Mouse (Mus musculus) lung, embryonic 15.5 days (tissue): ENCODE data around the gene Lcn12. TPM values are rescaled to one million over a fixed set of nuclear protein-coding genes. Genes with fewer than 3 reads are reported as not detected.

Source experiments
- ATAC-seq: fragments of 200-750 bp; cut with Nextera tagmentation; 2 replicates; pipeline ENCODE4 v1.8.0; 2017; ENCODE audit warnings: moderate number of reproducible peaks, borderline replicate concordance; ENCODE audit not compliant: low FRiP score, low TSS enrichment; ENCODE audit errors: extremely low read depth
- H3K27ac ChIP-seq: fragments of 300-500 bp; sonication (generic); 2 replicates; pipeline ENCODE4 v1.5.1; 2015; ENCODE audit warnings: moderate library complexity, mild to moderate bottlenecking, inconsistent platforms
- H3K27me3 ChIP-seq: fragments of 300-500 bp; sonication (generic); 2 replicates; pipeline ENCODE4 v1.6.1; 2015; ENCODE audit warnings: inconsistent platforms
- H3K36me3 ChIP-seq: fragments of 300-500 bp; sonication (generic); 2 replicates; pipeline ENCODE4 v1.6.1; 2015; ENCODE audit warnings: inconsistent platforms
- H3K4me1 ChIP-seq: fragments of 300-500 bp; sonication (generic); 2 replicates; pipeline ENCODE4 v1.6.1; 2015; ENCODE audit warnings: inconsistent platforms
- H3K4me2 ChIP-seq: fragments of 300-500 bp; sonication (generic); 2 replicates; pipeline ENCODE4 v1.6.1; 2015; ENCODE audit warnings: inconsistent platforms, mild to moderate bottlenecking, moderate library complexity
- H3K4me3 ChIP-seq: fragments of 300-500 bp; sonication (generic); 2 replicates; pipeline ENCODE4 v1.5.1; 2015; ENCODE audit warnings: mild to moderate bottlenecking, inconsistent platforms
- H3K9ac ChIP-seq: fragments of 300-500 bp; sonication (generic); 2 replicates; pipeline ENCODE4 v1.6.1; 2015; ENCODE audit warnings: inconsistent platforms
- H3K9me3 ChIP-seq: fragments of 300-500 bp; sonication (generic); 2 replicates; pipeline ENCODE4 v1.6.1; 2016; ENCODE audit warnings: inconsistent platforms
- WGBS: fragments of 180-500 bp; shearing (Covaris S2); methylation state at CpG from one replicate; pipeline ENCODE4 v1.1.7; 2015; 5-methylcytosine and 5-hydroxymethylcytosine counted together
- polyA plus RNA-seq: library from polyadenylated mRNA; unstranded; fragments of >200 nt; fragmentation: Nextera tagmentation; extraction: Ambion mirVana; gene quantifications from 2 replicates; pipeline ENCODE4 v1.2.1, GENCODE M21; 2015

Lcn12 gene
- not detected in 2 replicates for polyA plus RNA-seq

DNA sequence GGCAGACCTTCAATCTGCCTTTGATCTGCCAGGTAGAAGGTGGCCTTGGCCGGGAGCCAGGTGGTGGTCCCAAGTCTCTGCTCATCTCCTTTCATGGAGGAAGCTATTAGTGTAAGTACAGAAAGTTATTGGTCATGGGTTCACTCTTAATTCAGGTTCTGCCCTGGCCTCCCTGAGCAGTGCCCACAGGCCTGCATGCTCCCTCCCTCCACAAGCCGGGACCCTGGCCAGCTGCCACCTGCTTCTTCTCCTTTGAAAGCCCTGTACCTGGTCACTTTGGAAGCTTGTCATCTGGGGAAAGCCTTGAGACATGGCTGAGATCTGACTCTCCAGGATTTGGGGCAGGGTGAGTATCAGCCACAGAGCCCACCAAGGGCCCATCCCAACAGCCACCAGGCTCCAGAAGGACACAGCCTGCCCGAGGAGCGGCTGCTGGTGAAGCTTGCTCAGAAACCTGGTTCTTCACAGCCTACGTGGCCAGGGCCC lies at the start of gene Lcn12:
Lcn12 (minus strand) TSS at position 436 of the 486 bp plus-strand sequence.
- H3K36me3 ChIP-seq: no peaks in the 10 kb centered on the region
- 72% methylated on average over 5 of the region's 5 CpGs for WGBS
- ATAC-seq: no peak

DNA sequence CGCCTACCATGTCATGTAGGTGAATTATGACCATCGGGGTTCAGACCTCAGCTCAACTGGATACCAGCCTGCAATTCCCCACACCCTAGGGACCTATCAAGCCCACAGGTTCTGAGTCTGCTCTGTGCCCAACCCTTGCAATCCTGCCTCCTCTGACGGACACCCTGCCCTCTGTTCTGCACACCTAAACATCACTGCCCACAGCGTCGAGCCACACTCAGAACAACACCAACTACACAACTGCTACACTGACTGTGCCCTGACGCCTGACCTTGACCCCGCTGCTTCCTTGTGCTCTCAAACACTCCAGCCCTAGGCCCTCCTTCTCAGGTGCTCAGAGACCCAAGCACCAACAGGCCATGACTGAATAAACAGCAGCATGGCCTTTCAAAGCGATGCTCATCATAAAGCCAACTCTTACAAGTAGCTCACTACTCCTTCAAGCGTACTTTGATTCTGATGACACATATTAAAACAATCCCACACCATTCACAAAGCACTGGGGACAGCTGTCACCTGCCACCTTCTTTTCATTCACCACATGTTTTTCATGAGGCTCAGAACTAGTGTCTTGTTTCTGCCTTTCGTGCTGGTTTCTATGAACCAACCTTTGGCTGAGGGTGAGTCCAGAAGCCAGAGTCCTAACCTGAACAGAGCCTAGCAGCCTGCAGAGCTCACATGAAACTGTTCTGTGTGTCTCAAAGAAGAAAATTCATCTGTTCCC lies 48.1 kb upstream of the Lcn12 start:
- Histone ChIP-seq H3K27me3 (no peaks in the 10 kb centered on the region), H3K4me3 (no peak overlapping the region), H3K4me1 (peaks cover 11% of the 10 kb centered on the region), H3K9ac (no peak overlapping the region), H3K36me3 (peaks cover 16% of the 10 kb centered on the region), H3K27ac (no peak overlapping the region), H3K9me3 (no peaks in the 10 kb centered on the region), H3K4me2 (no peak overlapping the region)
- 64% methylated on average over 10 of the region's 10 CpGs for WGBS
- ATAC-seq: no peak

More for the DNA sequence above, at the start of gene Lcn12:
- Histone ChIP-seq H3K27ac (no peak within 1 kb of the TSS), H3K4me3 (no peak within 1 kb of the TSS), H3K27me3 (no peaks in the 10 kb centered on the region), H3K4me2 (no peak within 1 kb of the TSS), H3K4me1 (peaks cover 3% of the 10 kb centered on the region; the same call in 1 of the 2 replicates), H3K9ac (no peak within 1 kb of the TSS), H3K9me3 (no peaks in the 10 kb centered on the region)

DNA sequence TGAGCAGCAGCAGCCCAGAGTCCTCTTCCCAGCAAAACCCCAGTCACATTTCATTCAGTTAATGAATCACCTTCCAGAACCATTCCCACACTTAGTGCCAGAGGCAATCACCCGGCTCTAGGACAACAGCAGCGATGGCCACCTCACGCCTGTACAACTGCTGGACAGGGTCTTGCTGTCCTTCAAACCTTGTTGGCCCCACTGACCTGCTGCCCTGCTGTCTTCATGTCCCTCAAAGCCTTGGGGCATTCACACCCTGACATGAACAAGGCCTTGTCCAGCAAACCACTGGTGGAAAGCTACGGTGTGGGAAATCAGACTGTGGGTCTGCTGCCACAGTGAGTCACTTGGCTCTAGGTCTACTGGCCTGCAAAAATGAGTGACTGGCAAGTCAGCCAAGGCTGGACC lies 46.8 kb upstream of the Lcn12 start:
- Histone ChIP-seq H3K4me3 (no peak overlapping the region), H3K4me2 (no peak overlapping the region), H3K9ac (no peak overlapping the region), H3K27me3 (no peaks in the 10 kb centered on the region), H3K4me1 (peaks cover 5% of the 10 kb centered on the region; the same call in 1 of the 2 replicates), H3K9me3 (no peaks in the 10 kb centered on the region), H3K36me3 (peaks cover 27% of the 10 kb centered on the region), H3K27ac (no peak overlapping the region)
- no peak for ATAC-seq
- 93% methylated on average over 4 of the region's 4 CpGs for WGBS

DNA sequence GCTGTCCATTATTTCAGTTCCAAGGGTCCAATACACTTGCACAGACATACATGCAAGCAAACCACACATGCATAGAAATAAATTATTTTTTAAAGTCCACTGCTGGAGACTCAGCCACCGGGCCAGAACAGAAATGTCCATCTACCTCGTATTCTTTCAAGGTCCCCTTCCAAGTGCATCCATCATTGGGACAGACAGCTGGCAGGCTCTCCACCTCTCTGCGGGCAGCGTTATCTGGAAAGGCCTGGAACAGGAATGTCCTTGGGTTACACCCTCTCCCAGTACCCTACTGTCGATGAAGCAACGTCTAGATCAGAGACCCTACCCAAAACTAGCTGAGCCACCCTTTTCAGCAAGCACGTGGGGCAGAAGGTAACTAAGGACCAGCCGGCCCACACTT lies 42.8 kb upstream of the Lcn12 start:
- ATAC-seq: no peak
- Histone ChIP-seq H3K9me3 (no peaks in the 10 kb centered on the region), H3K9ac (no peak overlapping the region), H3K36me3 (peaks cover 54% of the 10 kb centered on the region), H3K4me2 (no peak overlapping the region), H3K27ac (no peak overlapping the region), H3K27me3 (no peaks in the 10 kb centered on the region), H3K4me3 (no peak overlapping the region), H3K4me1 (no peaks in the 10 kb centered on the region)
- 65% methylated on average over 8 of the region's 8 CpGs for WGBS

DNA sequence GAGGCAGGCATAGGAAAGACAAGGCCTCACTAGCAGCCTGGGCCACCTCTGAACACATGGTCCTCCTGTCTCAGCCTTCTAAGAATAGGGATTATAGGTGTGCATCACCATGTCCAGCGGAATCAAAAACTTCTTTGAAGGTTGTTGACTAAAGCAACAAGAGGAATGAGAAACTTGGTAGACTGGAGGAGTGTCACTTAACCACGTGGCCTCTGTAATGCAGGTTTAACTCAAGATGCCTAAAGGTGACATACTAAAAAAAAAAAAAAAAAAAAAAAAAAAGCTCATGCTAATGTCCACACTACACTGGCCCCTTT lies 41.1 kb upstream of the Lcn12 start:
- Histone ChIP-seq H3K27ac (no peak overlapping the region), H3K27me3 (no peaks in the 10 kb centered on the region), H3K4me3 (no peak overlapping the region), H3K36me3 (peaks cover 65% of the 10 kb centered on the region), H3K9me3 (no peaks in the 10 kb centered on the region), H3K9ac (no peak overlapping the region), H3K4me1 (no peaks in the 10 kb centered on the region), H3K4me2 (no peak overlapping the region)
- no peak for ATAC-seq
- 88% methylated on average over 2 of the region's 2 CpGs for WGBS

DNA sequence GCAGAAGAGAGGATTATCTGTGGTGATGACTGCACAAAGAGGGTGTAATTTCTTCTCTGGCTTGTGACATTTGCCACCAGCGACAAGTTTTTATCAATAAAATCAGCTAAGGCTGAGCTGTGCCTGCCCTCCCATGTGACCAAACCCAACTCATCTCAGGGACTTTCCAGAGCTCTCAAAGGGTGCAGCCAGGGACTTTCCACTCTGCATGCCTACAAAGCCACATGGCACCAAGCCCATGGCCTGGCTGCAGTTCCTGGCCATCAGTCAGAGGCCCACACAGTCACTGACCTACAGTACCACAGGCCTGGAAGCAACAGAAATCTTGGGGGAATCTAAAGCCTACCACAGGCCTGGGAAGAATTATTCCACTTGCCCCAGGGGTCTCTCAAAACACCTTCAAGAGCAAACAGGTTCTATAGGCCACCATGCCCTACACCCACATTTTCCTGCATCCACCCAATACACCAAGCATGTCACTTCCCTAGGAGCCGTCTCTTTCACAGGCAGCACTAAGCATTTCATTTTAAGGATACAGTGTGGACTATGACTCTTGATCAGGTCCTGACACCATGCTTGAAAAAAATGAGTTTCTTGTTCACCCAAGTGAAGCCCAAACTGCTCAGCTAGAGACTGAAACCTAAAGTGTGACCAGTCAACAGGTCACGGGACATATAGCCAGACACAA lies 40.6 kb upstream of the Lcn12 start:
- Histone ChIP-seq H3K4me3 (no peak overlapping the region), H3K27ac (no peak overlapping the region)
- ATAC-seq: no peak

DNA sequence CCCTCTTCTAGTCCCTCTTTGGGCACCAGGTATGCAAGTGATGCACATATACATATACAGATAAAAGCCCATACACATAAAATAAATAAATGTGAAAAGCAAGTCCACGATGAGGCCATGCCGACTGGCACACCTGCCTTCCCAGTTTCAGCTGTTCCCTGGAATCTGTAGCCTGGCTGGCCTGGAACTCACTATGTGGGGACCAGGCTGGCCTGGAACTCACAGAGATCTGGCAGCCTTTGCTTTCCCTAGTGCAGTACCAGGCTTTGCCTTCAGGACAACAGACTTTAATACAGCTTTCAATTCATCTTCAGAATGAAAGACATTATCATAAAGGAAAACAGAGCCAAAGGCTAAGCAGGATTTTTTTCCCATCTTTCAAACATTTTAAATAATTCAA lies 40.0 kb upstream of the Lcn12 start:
- no peak for ATAC-seq
- H3K27ac ChIP-seq: no peak overlapping the region
- WGBS: 90% methylated on average over 2 of the region's 2 CpGs
- no peak overlapping the region for H3K4me2 ChIP-seq
- H3K9me3 ChIP-seq: no peaks in the 10 kb centered on the region
- H3K27me3 ChIP-seq: no peaks in the 10 kb centered on the region
- H3K4me3 ChIP-seq: no peak overlapping the region
- H3K36me3 ChIP-seq: peaks cover 75% of the 10 kb centered on the region
- H3K9ac ChIP-seq: no peak overlapping the region
- no peaks in the 10 kb centered on the region for H3K4me1 ChIP-seq

More for the DNA sequence above, 40.6 kb upstream of the Lcn12 start:
- 89% methylated on average over 3 of the region's 3 CpGs for WGBS
- peaks cover 70% of the 10 kb centered on the region for H3K36me3 ChIP-seq
- H3K9ac ChIP-seq: no peak overlapping the region
- no peaks in the 10 kb centered on the region for H3K9me3 ChIP-seq
- H3K27me3 ChIP-seq: no peaks in the 10 kb centered on the region
- no peaks in the 10 kb centered on the region for H3K4me1 ChIP-seq
- no peak overlapping the region for H3K4me2 ChIP-seq

DNA sequence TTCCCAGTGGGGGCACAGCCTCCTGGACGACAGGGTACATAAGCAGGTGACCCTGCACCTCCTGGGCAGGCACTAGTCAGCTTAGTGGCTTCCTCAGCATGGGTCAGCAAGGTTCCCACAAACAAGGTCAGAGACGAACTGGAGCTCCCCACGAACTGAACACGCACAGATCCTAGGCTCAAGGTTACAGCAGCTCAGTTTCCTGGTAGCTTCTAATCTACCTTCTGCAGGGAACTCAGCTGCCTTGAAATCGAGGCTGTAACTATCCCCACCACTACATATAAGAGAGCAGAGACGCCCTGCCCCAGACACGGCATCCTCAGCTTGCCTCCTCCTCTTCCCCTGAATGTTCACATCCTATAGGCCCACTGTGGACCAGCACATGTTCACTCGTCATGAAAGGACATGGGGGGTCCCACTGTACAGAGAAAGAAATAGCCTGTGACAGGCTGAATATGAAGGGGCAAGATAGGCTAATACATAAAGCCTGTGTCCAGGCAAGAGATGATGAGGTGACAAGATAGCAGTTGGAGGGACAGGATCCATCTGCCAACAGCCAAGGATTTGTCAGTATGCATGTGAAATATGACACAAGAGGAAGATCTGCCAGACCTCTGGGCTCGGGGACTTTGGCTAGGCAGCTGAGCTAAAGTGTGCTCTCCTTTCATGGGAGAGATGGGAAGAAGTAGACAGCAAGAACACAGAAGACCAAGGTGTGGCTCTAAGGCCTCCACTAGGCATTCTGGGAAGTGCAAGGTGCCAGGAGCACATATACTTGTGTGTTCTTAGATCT lies 33.0 kb upstream of the Lcn12 start:
- no peaks in the 10 kb centered on the region for H3K9me3 ChIP-seq
- no peak overlapping the region for H3K9ac ChIP-seq
- WGBS: 78% methylated on average over 9 of the region's 9 CpGs
- H3K27me3 ChIP-seq: no peaks in the 10 kb centered on the region
- H3K27ac ChIP-seq: no peak overlapping the region
- no peaks in the 10 kb centered on the region for H3K4me1 ChIP-seq
- peaks cover 83% of the 10 kb centered on the region for H3K36me3 ChIP-seq
- no peak for ATAC-seq
- H3K4me3 ChIP-seq: no peak overlapping the region
- H3K4me2 ChIP-seq: no peak overlapping the region

DNA sequence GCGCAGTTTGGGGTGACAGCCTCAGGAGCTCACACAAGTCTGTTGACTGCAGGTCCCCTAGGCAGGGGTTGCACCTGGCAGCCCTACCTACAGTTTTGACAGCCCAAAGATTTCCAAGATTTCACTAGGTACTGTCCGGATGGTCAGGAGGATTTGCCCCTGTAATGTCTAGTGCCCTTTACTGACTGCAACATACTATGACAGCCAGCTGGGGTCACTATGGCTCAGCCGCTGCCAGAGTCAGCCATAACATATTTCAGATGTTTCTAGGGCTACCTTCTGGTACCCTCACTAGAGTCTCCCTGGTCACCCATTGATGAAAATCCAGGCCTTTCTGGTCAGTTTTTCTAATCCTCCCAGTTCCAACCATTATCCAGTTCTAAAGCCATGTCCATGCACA lies 16.2 kb upstream of the Lcn12 start:
- Histone ChIP-seq H3K4me1 (peaks cover 3% of the 10 kb centered on the region; the same call in 1 of the 2 replicates), H3K4me2 (no peak overlapping the region), H3K9me3 (no peaks in the 10 kb centered on the region), H3K9ac (no peak overlapping the region), H3K27me3 (no peaks in the 10 kb centered on the region), H3K36me3 (peaks cover 10% of the 10 kb centered on the region), H3K27ac (no peak overlapping the region), H3K4me3 (no peak overlapping the region)
- WGBS: 49% methylated on average over 3 of the region's 3 CpGs
- no peak for ATAC-seq

DNA sequence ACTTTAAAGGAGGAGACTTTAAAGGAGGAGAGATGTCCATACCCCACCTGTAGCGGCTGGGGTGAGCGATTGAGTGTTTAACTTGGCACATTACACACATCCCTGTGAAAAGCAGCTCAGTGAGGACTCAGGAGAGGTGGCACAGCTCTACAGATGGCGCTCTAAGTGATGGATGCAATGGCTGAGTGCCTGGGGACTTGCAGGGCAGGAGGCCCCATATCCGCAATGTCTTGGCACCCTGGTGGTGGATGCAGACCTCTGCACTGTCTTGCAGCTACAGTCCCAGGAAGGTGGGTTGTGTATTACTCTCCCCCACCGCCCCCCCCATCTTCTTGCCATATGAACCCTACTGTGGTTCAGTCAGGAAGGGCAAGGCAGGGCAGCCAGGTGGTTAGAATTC lies 13.3 kb upstream of the Lcn12 start:
- H3K27me3 ChIP-seq: no peaks in the 10 kb centered on the region
- ATAC-seq: no peak
- WGBS: 28% methylated on average over 5 of the region's 5 CpGs
- no peak overlapping the region for H3K9ac ChIP-seq
- H3K27ac ChIP-seq: no peak overlapping the region
- no peak overlapping the region for H3K4me3 ChIP-seq
- peaks cover 29% of the 10 kb centered on the region for H3K36me3 ChIP-seq
- no peak overlapping the region for H3K4me2 ChIP-seq
- H3K4me1 ChIP-seq: peaks cover 7% of the 10 kb centered on the region
- H3K9me3 ChIP-seq: no peaks in the 10 kb centered on the region

DNA sequence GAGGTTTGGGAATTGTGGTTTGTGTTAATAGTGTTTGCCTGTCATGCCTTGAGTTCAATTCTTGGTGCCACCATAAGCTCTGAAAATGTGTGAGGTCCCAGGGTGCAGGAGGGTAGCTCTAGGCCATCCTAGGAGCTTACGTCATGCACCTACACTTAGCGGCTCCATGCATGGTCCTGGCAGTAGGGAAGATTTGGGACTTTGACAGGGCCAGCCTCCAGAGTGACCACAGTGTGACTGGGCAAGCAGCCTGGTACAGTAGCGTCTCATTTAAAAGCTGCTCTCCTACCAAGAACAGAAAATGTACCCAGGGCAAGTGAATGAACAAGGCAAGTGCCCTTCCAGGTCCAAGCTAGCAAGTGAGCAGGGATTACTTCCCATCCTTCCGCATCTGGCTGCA lies 12.1 kb upstream of the Lcn12 start:
- Histone ChIP-seq H3K9ac (no peak overlapping the region), H3K4me3 (no peak overlapping the region), H3K4me2 (no peak overlapping the region), H3K9me3 (no peaks in the 10 kb centered on the region), H3K36me3 (peaks cover 29% of the 10 kb centered on the region), H3K27me3 (no peaks in the 10 kb centered on the region), H3K27ac (no peak overlapping the region), H3K4me1 (peaks cover 15% of the 10 kb centered on the region)
- ATAC-seq: no peak
- WGBS: 91% methylated on average over 4 of the region's 4 CpGs

DNA sequence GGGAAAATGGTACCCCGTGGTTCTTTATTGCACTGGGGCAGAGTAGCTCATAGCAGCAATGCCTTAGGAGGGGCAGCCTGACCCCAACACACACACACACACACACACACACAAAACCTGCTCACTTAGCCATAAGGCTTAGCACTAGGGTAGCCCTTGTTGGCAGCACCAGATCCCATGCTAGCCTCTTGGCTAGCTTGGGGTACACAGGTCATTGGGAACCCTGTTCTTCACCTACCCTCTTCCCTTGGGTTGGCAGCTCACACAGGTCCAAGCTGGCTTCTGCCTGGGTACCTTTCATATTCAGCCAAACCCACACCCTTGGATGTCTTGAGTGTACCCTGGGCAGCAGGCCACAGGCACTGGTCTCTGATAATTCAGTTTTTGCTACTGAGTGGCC lies 11.3 kb upstream of the Lcn12 start:
- Histone ChIP-seq H3K27me3 (no peaks in the 10 kb centered on the region), H3K27ac (no peak overlapping the region), H3K36me3 (peaks cover 29% of the 10 kb centered on the region), H3K9me3 (no peaks in the 10 kb centered on the region), H3K4me3 (no peak overlapping the region), H3K9ac (no peak overlapping the region), H3K4me1 (peaks cover 19% of the 10 kb centered on the region), H3K4me2 (no peak overlapping the region)
- no peak for ATAC-seq
- WGBS: 88% methylated on average over 1 of the region's 1 CpGs
